Mouse (Mus musculus) ES-CJ7 (cell line): ENCODE results near the gene Hscb.
"Not testable (repeated sequence)": the region's sequence is repeated elsewhere in the genome, so short reads cannot be mapped to it uniquely, and the experiment has no call there.

Experiments
- DNase-seq: peaks from one replicate; pipeline ENCODE4 v3.0.0; 2011; ENCODE audit warnings: low read depth, low spot score

Hscb gene

GRCm38 (mm10) chr5:110839678-110840365 lies at the start of gene Hscb, which contains the start of gene Chek2:
Gene Hscb, minus strand, starts transcription at chr5:110839777.
Gene Chek2, plus strand, starts transcription at chr5:110839979.
- DNase-seq = peak; percentile 99

GRCm38 (mm10) chr5:110888596-110888995 lies 49.0 kb upstream of the Hscb start:
- DNase-seq = no peak

GRCm38 (mm10) chr5:110879584-110880374 lies 40.2 kb upstream of the Hscb start, which contains the start of gene Ttc28:
Gene Ttc28, plus strand, starts transcription at chr5:110879803.
- DNase-seq = peak; percentile 69

- DNase-seq = no peak
These were observed 39.5 kb upstream of the Hscb start for GRCm38 (mm10) chr5:110879042-110879441.

GRCm38 (mm10) chr5:110878526-110878925 lies 38.9 kb upstream of the Hscb start:
- DNase-seq = peak; percentile 16

GRCm38 (mm10) chr5:110877666-110878505 lies 38.3 kb upstream of the Hscb start:
- DNase-seq = peak; percentile 87

GRCm38 (mm10) chr5:110875286-110875685 lies 35.7 kb upstream of the Hscb start:
- DNase-seq = no peak

- no peak for DNase-seq
These were observed 35.1 kb upstream of the Hscb start for GRCm38 (mm10) chr5:110874711-110875110.

GRCm38 (mm10) chr5:110873160-110873559 lies 33.6 kb upstream of the Hscb start:
- no peak for DNase-seq

GRCm38 (mm10) chr5:110869242-110869669 lies 29.7 kb upstream of the Hscb start:
- DNase-seq = no peak

- no peak for DNase-seq
These were observed 28.9 kb upstream of the Hscb start for GRCm38 (mm10) chr5:110868460-110868859.

- no peak for DNase-seq
These were observed 20.9 kb upstream of the Hscb start for GRCm38 (mm10) chr5:110860445-110860844.

GRCm38 (mm10) chr5:110859013-110859650 lies 19.6 kb upstream of the Hscb start:
- no peak for DNase-seq

GRCm38 (mm10) chr5:110857091-110857490 lies 17.5 kb upstream of the Hscb start:
- no peak for DNase-seq

GRCm38 (mm10) chr5:110852990-110853389 lies 13.4 kb upstream of the Hscb start:
- DNase-seq = no peak

GRCm38 (mm10) chr5:110841046-110841862 lies 1.7 kb upstream of the Hscb start:
- DNase-seq = peak; percentile 26

- peak; percentile 71 for DNase-seq
These were observed 888 bp upstream of the Hscb start for GRCm38 (mm10) chr5:110840465-110840864.

GRCm38 (mm10) chr5:110839038-110839677 lies 419 bp downstream of the Hscb start:
- DNase-seq = peak; percentile 25

- not testable (repeated sequence) for DNase-seq
These were observed 1.6 kb downstream of the Hscb start for GRCm38 (mm10) chr5:110838016-110838415.

GRCm38 (mm10) chr5:110835959-110836358 lies 3.6 kb downstream of the Hscb start:
- DNase-seq = no peak
